Mouse (Mus musculus): ENCODE results near the gene Harbi1. TPM values are rescaled to one million over a fixed set of nuclear protein-coding genes. Genes with fewer than 3 reads are reported as not detected.

Harbi1 gene
- 12.0 TPM for total RNA-seq (2023)

DNA sequence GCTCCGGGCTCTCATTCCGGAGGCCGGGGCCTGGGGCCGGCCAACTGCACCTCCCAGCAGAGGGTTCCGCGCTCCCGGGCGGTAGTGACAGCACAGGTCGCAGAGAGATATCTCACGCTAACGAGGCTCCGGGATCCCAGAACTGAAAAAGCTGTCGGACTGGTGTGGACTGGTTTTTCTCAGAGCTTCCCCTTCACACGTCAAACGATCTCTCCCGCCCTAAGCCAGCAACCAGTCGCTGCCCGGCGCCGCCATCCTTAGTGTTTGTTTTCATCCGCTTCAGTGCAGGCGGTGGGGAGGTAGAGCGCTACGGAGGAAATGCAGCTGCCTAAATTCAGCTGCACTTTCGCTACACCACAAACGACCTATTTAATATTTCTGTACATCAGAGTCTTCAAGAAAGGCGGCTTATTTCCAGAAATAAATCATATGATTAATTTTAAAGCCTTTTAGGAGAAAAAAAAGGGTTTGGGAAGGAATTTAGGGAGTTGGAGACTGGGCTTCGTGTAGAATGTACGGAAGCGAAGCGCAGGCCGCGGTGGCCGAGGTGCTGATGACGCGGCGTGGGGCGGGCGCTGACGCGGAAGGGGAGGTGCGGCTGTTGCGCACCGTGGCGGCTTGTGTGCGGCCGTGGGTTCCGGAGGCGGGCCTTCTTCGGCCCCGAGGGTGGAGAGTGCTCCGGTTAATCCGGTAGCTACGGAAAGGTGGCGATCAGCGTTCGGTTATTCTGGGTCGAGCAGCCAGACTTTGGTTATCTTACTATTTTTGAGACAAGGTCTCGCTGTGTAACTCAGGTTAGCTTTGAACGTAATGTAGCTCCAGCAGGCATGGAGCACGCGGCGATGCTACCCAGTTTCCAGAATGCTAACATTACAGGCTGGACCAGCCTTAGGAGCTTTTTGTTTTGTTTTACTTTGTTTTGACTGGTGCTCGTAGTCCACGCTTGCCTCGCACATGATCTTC is at the start of gene Harbi1, which contains the start of gene Atg13:
TSS of gene Harbi1 (plus strand) at position 581 of the 963 bp plus-strand sequence.
TSS of gene Atg13 (minus strand) at position 305 of the 963 bp plus-strand sequence.

DNA sequence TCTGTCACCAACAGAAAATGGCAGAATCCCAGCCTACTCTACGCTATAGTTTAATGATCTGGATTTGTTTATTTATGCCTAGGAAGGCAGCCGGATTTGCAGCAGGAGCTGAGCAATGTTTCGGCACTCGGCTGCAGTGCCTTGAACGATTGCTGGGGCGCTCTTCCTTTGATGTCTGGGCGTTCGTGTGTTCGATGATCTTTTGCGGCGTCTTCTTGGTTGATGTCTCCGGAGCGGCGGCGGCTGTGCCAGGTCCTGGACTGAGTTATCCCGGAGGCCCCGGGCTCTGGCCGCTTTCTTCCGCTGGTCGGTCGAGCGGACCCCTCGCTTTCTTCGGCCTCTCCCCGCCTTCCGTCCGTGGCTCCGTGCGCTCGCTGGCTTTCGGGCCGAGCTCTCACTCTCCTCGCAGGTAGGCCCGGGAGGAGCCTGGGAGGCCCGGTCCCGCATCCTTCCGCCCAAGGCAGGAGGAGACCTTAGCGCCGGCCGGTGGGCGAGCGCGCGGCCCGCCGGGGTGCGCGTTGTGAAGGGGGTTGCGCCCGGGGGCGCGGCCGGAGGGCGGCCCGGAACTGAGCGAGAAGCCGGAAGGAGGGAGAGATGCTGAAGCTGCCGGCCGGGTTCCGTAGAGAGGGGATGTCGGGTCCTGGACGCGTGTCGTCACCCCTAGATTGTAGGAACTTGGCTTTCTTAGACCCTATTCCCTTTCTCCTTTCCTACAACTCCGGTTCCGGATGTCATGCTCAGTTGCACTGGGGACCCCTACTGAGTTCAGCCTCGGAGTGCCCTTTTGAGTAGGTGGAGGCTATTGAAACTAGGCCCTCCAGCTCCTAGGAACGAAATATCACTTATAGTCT is 19.5 kb downstream of the Harbi1 start, which contains the start of gene Ambra1:
TSS of gene Ambra1 (plus strand) at position 164 of the 851 bp plus-strand sequence.

Other genes starting within 250 kb of the Harbi1 start
- gene Ckap5, start 184.1 kb upstream of the Harbi1 start, total RNA-seq (2023), result 32.6 TPM
- not detected for gene F2, start 74.4 kb upstream of the Harbi1 start, total RNA-seq (2023)
- 30.1 TPM for gene Zfp408, start 61.1 kb upstream of the Harbi1 start, total RNA-seq (2023)
- 103 TPM for gene Arhgap1, start 61.0 kb upstream of the Harbi1 start, total RNA-seq (2023)
- gene Atg13, start 276 bp upstream of the Harbi1 start, total RNA-seq (2023), result 48.5 TPM
- 74.6 TPM for gene Ambra1, start 19.3 kb downstream of the Harbi1 start, total RNA-seq (2023)
- gene Chrm4, start 216.4 kb downstream of the Harbi1 start, total RNA-seq (2023), result 1.1 TPM
- gene Mdk, start 221.4 kb downstream of the Harbi1 start, total RNA-seq (2023), result 5.0 TPM
- gene Gm9821, start 234.9 kb downstream of the Harbi1 start, total RNA-seq (2023), result not detected